Mouse (Mus musculus) limb, embryonic 12.5 days (tissue): ENCODE data around the gene Pisd. TPM values are rescaled to one million over a fixed set of nuclear protein-coding genes. Genes with fewer than 3 reads are reported as not detected.

ENCODE experiments used
- ATAC-seq: fragments of 200-750 bp; cut with Nextera tagmentation; 2 replicates; pipeline ENCODE4 v1.8.0; 2017; ENCODE audit warnings: low read depth, moderate TSS enrichment; ENCODE audit not compliant: insufficient number of reproducible peaks, insufficient read depth, low FRiP score, low TSS enrichment
- H3K27ac ChIP-seq: fragments of 300-500 bp; sonication (generic); 2 replicates; pipeline ENCODE4 v1.5.1; 2016; ENCODE audit warnings: mild to moderate bottlenecking, moderate library complexity
- H3K27me3 ChIP-seq: fragments of 300-500 bp; sonication (generic); 2 replicates; pipeline ENCODE4 v1.6.1; 2016; ENCODE audit warnings: mild to moderate bottlenecking, moderate library complexity
- H3K36me3 ChIP-seq: fragments of 300-500 bp; sonication (generic); 2 replicates; pipeline ENCODE4 v1.6.1; 2016; ENCODE audit warnings: mild to moderate bottlenecking, moderate library complexity
- H3K4me1 ChIP-seq: fragments of 300-500 bp; sonication (generic); replicated peaks from 2 replicates; pipeline ENCODE4 v1.6.1; 2016
- H3K4me2 ChIP-seq: fragments of 300-500 bp; sonication (generic); 2 replicates; pipeline ENCODE4 v1.6.1; 2016; ENCODE audit warnings: mild to moderate bottlenecking, moderate library complexity
- H3K4me3 ChIP-seq: fragments of 300-500 bp; sonication (generic); replicated peaks from 2 replicates; pipeline ENCODE4 v1.5.1; 2016; ENCODE audit warnings: mild to moderate bottlenecking
- H3K9ac ChIP-seq: fragments of 300-500 bp; sonication (generic); replicated peaks from 2 replicates; pipeline ENCODE4 v1.6.1; 2016; ENCODE audit warnings: mild to moderate bottlenecking, moderate library complexity
- H3K9me3 ChIP-seq: fragments of 300-500 bp; sonication (generic); 2 replicates; pipeline ENCODE4 v1.6.1; 2016; ENCODE audit warnings: mild to moderate bottlenecking, moderate library complexity
- WGBS: fragments of 180-500 bp; shearing (Covaris S2); methylation state at CpG from one replicate; pipeline ENCODE4 v1.1.7; 2016; 5-methylcytosine and 5-hydroxymethylcytosine counted together
- polyA plus RNA-seq: library from polyadenylated mRNA; unstranded; fragments of >200 nt; fragmentation: Nextera tagmentation; extraction: Ambion mirVana; gene quantifications from 2 replicates; pipeline ENCODE4 v1.2.1, GENCODE M21; 2016

Gene Pisd
- polyA plus RNA-seq, 1 experiment from 2014 or later = 58.6 TPM

DNA sequence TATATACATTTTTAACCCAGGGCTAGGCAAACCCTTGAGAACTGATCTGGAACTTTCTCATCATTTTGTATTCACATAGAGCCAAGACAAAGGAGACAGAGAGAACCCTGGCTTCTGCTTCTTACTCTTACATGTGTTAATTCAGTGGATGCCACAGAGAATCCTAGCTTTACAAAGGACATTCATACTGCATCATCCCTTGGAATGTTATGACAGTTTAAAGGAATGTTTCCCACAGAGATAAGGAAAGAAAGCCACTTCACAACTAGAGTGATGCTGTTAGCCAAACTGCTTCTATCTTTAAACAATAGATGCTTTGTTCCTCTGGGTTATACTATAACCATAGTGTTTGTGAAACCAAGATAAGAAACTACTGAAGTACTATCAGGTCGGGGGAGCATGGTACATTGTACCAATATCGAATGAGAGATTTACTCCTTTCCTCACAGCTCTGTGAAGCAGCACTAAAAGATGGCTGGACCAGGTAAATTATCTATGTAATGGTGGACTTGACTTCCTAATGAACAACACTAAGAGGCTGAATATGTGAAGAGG lies 79.1 kb downstream of the Pisd start:
- WGBS = 79% methylated on average over 2 of the region's 2 CpGs
- H3K4me1 ChIP-seq = no peaks in the 10 kb centered on the region
- no peaks in the 10 kb centered on the region for H3K36me3 ChIP-seq
- no peak overlapping the region for H3K9ac ChIP-seq
- no peaks in the 10 kb centered on the region for H3K9me3 ChIP-seq
- H3K4me3 ChIP-seq = no peak overlapping the region
- no peak overlapping the region for H3K4me2 ChIP-seq
- H3K27ac ChIP-seq = no peak overlapping the region
- ATAC-seq = no peak
- H3K27me3 ChIP-seq = no peaks in the 10 kb centered on the region

DNA sequence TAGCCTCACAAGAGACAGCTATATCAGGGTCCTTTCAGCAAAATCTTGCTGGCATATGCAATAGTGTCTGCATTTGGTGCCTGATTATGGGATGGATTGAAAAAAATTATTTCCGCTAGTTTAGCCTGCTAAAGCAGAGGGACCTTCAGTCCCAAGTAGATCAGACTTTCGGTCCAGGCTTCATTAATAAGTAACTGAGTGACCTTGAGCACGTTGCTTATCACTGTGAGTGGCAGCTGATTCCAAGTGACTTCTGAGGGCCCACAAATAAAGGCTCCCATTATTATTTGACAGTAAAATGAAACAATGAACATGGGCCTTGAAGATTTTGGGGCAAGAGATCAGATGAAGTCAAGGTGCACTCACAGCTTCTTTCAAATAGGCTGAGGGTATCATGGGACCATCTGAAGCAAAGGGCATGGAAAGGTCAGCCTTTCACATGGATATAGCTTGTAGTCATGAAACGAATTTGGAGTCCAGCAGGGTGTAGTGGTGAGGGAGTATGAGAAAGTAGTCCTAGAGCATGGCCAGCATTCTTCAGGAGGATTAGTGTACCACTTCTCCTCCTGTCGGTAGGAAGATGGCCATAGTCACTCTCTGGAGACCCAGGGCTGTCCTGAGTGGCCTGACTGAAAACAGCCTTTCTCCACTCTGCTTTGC lies 88.1 kb downstream of the Pisd start:
- Histone ChIP-seq H3K4me2 (no peak overlapping the region), H3K27ac (no peak overlapping the region), H3K27me3 (no peaks in the 10 kb centered on the region), H3K9me3 (no peaks in the 10 kb centered on the region), H3K36me3 (no peaks in the 10 kb centered on the region), H3K4me3 (no peak overlapping the region), H3K4me1 (no peaks in the 10 kb centered on the region), H3K9ac (no peak overlapping the region)
- 75% methylated on average over 5 of the region's 5 CpGs for WGBS
- ATAC-seq = no peak

DNA sequence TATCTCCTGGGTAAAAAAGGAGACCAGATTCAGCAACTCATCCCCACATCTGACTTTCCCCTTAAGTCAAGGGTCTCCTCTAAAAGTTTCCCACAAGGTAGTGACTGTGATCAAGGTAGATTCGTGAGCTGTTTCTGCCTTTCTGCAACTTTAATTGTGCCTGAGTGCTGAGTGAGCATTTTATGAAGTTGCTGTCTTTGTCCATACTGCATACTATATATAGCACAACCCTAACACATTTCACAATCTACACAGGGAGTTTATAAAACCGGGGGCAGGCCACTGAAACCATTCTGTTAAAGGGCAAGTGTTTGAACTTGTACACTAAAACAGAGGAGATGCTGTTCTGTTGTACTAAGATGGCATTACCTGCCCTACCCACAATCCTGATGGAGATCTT lies 92.0 kb downstream of the Pisd start:
- no peak overlapping the region for H3K4me2 ChIP-seq
- no peak overlapping the region for H3K9ac ChIP-seq
- WGBS = 56% methylated on average over 2 of the region's 2 CpGs
- 0 out of 2 replicates have a peak, but pooled peaks cover 1% of the 10 kb centered on the region for H3K36me3 ChIP-seq
- H3K27me3 ChIP-seq = no peaks in the 10 kb centered on the region
- H3K4me3 ChIP-seq = no peak overlapping the region
- no peak overlapping the region for H3K27ac ChIP-seq
- ATAC-seq = no peak
- H3K4me1 ChIP-seq = no peaks in the 10 kb centered on the region
- H3K9me3 ChIP-seq = no peaks in the 10 kb centered on the region

Other genes with a start within 250 kb of the Pisd start
- 44.4 and 47.7 TPM in 2 replicates for gene Yes1, start 174.5 kb downstream of the Pisd start, polyA plus RNA-seq
- gene Gm20671, start 41.5 kb upstream of the Pisd start, polyA plus RNA-seq = not detected in 2 replicates
- 15.3 and 15.8 TPM in 2 replicates for gene Prr14l, start 68.6 kb upstream of the Pisd start, polyA plus RNA-seq
- gene Depdc5, start 78.1 kb upstream of the Pisd start, polyA plus RNA-seq = 34.4 and 36.3 TPM in 2 replicates
- gene Ywhah, start 233.2 kb upstream of the Pisd start, polyA plus RNA-seq = 346 and 349 TPM in 2 replicates